Mouse (Mus musculus): ENCODE measurements at regions not wholly inside any gene's neighbourhood (a gene's known extent, or its start where the extent isn't known, plus 50 kb on each side); places are given as distances from the start of the nearest gene placed in this dataset.

GRCm38 (mm10) chr11:117598170-117598583, 55.9 kb upstream of the Tnrc6c start:
- no peak for ATAC-seq (ENCODE audit: insufficient read depth, low FRiP score)
- H3K27ac ChIP-seq (ENCODE audit: low read length): no peak overlapping the region
- no peak overlapping the region for H3K4me2 ChIP-seq (ENCODE audit: low read depth, low read length)
- H3K27me3 ChIP-seq (ENCODE audit: control insufficient read depth, insufficient read depth, low read length): peaks cover 13% of the 10 kb centered on the region; the same call in 1 of the 2 replicates
- H3K36me3 ChIP-seq (ENCODE audit: control insufficient read depth, insufficient read depth, low read length): no peaks in the 10 kb centered on the region
- H3K9me3 ChIP-seq (replicated peaks; ENCODE audit: control insufficient read depth, low read length): no peaks in the 10 kb centered on the region
- 9% methylated on average over 6 of the region's 6 CpGs for WGBS
- peaks cover 17% of the 10 kb centered on the region for H3K4me1 ChIP-seq (ENCODE audit: control insufficient read depth, insufficient read depth, low read length)
- no peak overlapping the region for H3K4me3 ChIP-seq (replicated peaks; ENCODE audit: low read length)
- no peak overlapping the region for H3K9ac ChIP-seq (ENCODE audit: low read length)

GRCm38 (mm10) chr11:117598610-117599009, 55.5 kb upstream of the Tnrc6c start:
- no peaks in the 10 kb centered on the region for H3K36me3 ChIP-seq (ENCODE audit: control insufficient read depth, insufficient read depth, low read length)
- 10% methylated on average over 9 of the region's 9 CpGs for WGBS
- peaks cover 13% of the 10 kb centered on the region; the same call in 1 of the 2 replicates for H3K27me3 ChIP-seq (ENCODE audit: control insufficient read depth, insufficient read depth, low read length)
- no peak for ATAC-seq (ENCODE audit: insufficient read depth, low FRiP score)
- no peaks in the 10 kb centered on the region for H3K9me3 ChIP-seq (replicated peaks; ENCODE audit: control insufficient read depth, low read length)
- peaks cover 17% of the 10 kb centered on the region for H3K4me1 ChIP-seq (ENCODE audit: control insufficient read depth, insufficient read depth, low read length)
- H3K9ac ChIP-seq (ENCODE audit: low read length): peak overlapping the region; percentile 68
- peak overlapping the region; percentile 52 for H3K4me3 ChIP-seq (replicated peaks; ENCODE audit: low read length)
- peak overlapping the region; percentile 68 for H3K4me2 ChIP-seq (ENCODE audit: low read depth, low read length)
- no peak overlapping the region for H3K27ac ChIP-seq (ENCODE audit: low read length)

- Histone ChIP-seq H3K36me3 (ENCODE audit: control insufficient read depth, insufficient read depth, low read length) (no peaks in the 10 kb centered on the region), H3K9ac (ENCODE audit: low read length) (peak overlapping the region; percentile 68), H3K4me3 (replicated peaks; ENCODE audit: low read length) (peak overlapping the region; percentile 52), H3K4me2 (ENCODE audit: low read depth, low read length) (peak overlapping the region; percentile 68), H3K27me3 (ENCODE audit: control insufficient read depth, insufficient read depth, low read length) (peaks cover 13% of the 10 kb centered on the region; the same call in 1 of the 2 replicates), H3K9me3 (replicated peaks; ENCODE audit: control insufficient read depth, low read length) (no peaks in the 10 kb centered on the region), H3K4me1 (ENCODE audit: control insufficient read depth, insufficient read depth, low read length) (peaks cover 17% of the 10 kb centered on the region), H3K27ac (ENCODE audit: low read length) (no peak overlapping the region)
- ATAC-seq (ENCODE audit: insufficient read depth, low FRiP score): no peak
- 10% methylated on average over 16 of the region's 16 CpGs for WGBS
Observed at GRCm38 (mm10) chr11:117599049-117599787, 54.9 kb upstream of the Tnrc6c start.

- ATAC-seq (ENCODE audit: insufficient read depth, low FRiP score): no peak
- H3K27me3 ChIP-seq (ENCODE audit: control insufficient read depth, insufficient read depth, low read length): peaks cover 13% of the 10 kb centered on the region; the same call in 1 of the 2 replicates
- H3K27ac ChIP-seq (ENCODE audit: low read length): no peak overlapping the region
- peak overlapping the region; percentile 68 for H3K9ac ChIP-seq (ENCODE audit: low read length)
- peak overlapping the region; percentile 52 for H3K4me3 ChIP-seq (replicated peaks; ENCODE audit: low read length)
- no peaks in the 10 kb centered on the region for H3K9me3 ChIP-seq (replicated peaks; ENCODE audit: control insufficient read depth, low read length)
- peak overlapping the region; percentile 68 for H3K4me2 ChIP-seq (ENCODE audit: low read depth, low read length)
- H3K4me1 ChIP-seq (ENCODE audit: control insufficient read depth, insufficient read depth, low read length): peaks cover 17% of the 10 kb centered on the region
- WGBS: 18% methylated on average over 14 of the region's 14 CpGs
- no peaks in the 10 kb centered on the region for H3K36me3 ChIP-seq (ENCODE audit: control insufficient read depth, insufficient read depth, low read length)
Observed at GRCm38 (mm10) chr11:117599788-117600263, 54.3 kb upstream of the Tnrc6c start.

- Histone ChIP-seq H3K36me3 (ENCODE audit: control insufficient read depth, insufficient read depth, low read length) (no peaks in the 10 kb centered on the region), H3K9ac (ENCODE audit: low read length) (no peak overlapping the region), H3K4me1 (ENCODE audit: control insufficient read depth, insufficient read depth, low read length) (peaks cover 17% of the 10 kb centered on the region), H3K27ac (ENCODE audit: low read length) (no peak overlapping the region), H3K27me3 (ENCODE audit: control insufficient read depth, insufficient read depth, low read length) (peaks cover 13% of the 10 kb centered on the region; the same call in 1 of the 2 replicates), H3K4me3 (replicated peaks; ENCODE audit: low read length) (no peak overlapping the region), H3K9me3 (replicated peaks; ENCODE audit: control insufficient read depth, low read length) (no peaks in the 10 kb centered on the region), H3K4me2 (ENCODE audit: low read depth, low read length) (no peak overlapping the region)
- WGBS: 43% methylated on average over 5 of the region's 5 CpGs
- no peak for ATAC-seq (ENCODE audit: insufficient read depth, low FRiP score)
Observed at GRCm38 (mm10) chr11:117601147-117601546, 52.9 kb upstream of the Tnrc6c start.

GRCm38 (mm10) chr11:117604019-117604418, 50.1 kb upstream of the Tnrc6c start:
- Histone ChIP-seq H3K9ac (ENCODE audit: low read length) (no peak overlapping the region), H3K4me3 (replicated peaks; ENCODE audit: low read length) (no peak overlapping the region), H3K36me3 (ENCODE audit: control insufficient read depth, insufficient read depth, low read length) (no peaks in the 10 kb centered on the region), H3K4me1 (ENCODE audit: control insufficient read depth, insufficient read depth, low read length) (peaks cover 14% of the 10 kb centered on the region), H3K4me2 (ENCODE audit: low read depth, low read length) (no peak overlapping the region), H3K9me3 (replicated peaks; ENCODE audit: control insufficient read depth, low read length) (no peaks in the 10 kb centered on the region), H3K27ac (ENCODE audit: low read length) (no peak overlapping the region), H3K27me3 (ENCODE audit: control insufficient read depth, insufficient read depth, low read length) (0 out of 2 replicates have a peak, but pooled peaks cover 8% of the 10 kb centered on the region)
- WGBS: 19% methylated on average over 2 of the region's 2 CpGs
- no peak for ATAC-seq (ENCODE audit: insufficient read depth, low FRiP score)
